Mouse (Mus musculus): ENCODE data around the gene Rasl11a. TPM values are rescaled to one million over a fixed set of nuclear protein-coding genes. Genes with fewer than 3 reads are reported as not detected.

The Rasl11a gene
- polyA plus RNA-seq, 1 experiment from 2014 or later, result 23.0 TPM

DNA sequence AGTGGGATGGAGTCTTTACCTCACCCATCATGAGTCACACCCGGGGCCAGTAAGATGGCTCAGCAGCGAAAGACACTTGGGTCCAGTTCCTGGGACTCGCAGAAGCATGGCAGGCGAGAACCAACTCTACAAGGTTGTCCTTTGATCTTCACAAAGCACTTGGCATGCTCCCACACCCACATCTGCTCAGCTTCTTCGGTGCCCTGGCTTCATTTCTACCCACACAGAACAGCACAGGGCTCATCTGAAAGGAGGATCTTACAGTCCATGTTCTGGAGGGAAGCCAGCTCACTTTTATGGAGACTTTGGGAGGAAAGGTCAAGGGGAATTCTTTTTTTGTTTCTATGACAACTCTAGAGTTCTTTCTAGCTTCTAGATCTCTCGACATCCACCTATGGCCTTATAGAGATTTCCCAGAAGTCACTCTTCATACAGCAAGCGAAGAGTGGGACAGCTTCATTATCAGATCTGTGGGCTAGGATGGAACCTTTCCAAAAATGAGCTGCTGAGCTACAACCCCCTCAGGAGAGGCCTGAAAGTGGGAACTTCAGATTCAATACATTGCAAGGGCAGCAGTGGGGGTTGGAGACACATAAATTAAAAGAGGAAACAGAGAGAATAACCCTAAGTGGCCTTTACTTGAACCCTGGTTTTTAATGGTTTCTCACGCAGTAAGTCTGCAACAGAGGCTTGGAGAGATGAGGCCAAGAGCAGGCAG lies 25.8 kb upstream of the Rasl11a start:
- no peak for ATAC-seq (ENCODE audit: insufficient read depth, low FRiP score, low TSS enrichment)
- H3K4me3 ChIP-seq (ENCODE audit: low read depth, low read length), result no peak overlapping the region

DNA sequence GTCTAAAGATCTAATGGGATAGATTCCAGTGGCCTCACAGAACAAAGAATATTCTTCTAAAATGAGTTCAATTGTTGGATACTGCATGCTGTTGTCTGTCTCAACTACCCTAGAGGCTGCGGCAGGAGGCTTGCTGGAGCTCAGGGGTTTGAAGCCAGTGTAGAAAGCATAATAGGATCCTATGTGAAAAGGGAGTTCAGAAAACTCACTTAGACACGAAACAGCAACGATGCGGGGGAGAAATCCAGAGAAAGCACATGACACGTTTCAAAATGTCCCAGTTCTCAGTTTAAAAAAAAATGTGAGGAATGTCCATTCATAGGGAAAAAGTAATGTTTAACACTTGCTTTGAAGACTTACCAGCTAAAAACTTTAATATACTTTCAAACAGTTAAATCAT lies 21.9 kb upstream of the Rasl11a start:
- no peaks in the 10 kb centered on the region for H3K9me3 ChIP-seq (ENCODE audit: control insufficient read depth, low read length)
- H3K27ac ChIP-seq (ENCODE audit: low read depth, low read length), result no peak overlapping the region
- WGBS, result 93% methylated on average over 5 of the region's 5 CpGs
- H3K4me2 ChIP-seq (ENCODE audit: low read depth), result no peak overlapping the region
- H3K36me3 ChIP-seq (ENCODE audit: control insufficient read depth, insufficient read depth, low read length), result no peaks in the 10 kb centered on the region
- ATAC-seq (ENCODE audit: insufficient read depth, low FRiP score, low TSS enrichment) (no peak), DNase-seq (ENCODE audit: low spot score) (no peak)
- H3K4me1 ChIP-seq (ENCODE audit: control insufficient read depth, insufficient read depth, low read length), result no peaks in the 10 kb centered on the region
- H3K27me3 ChIP-seq (ENCODE audit: control insufficient read depth, insufficient read depth, low read length), result no peaks in the 10 kb centered on the region
- no peak overlapping the region for H3K4me3 ChIP-seq (ENCODE audit: low read depth, low read length)
- H3K9ac ChIP-seq (ENCODE audit: low read length), result no peak overlapping the region

More for the DNA sequence above, 25.8 kb upstream of the Rasl11a start:
- DNase-seq (ENCODE audit: low spot score), result no peak
- 73% methylated on average over 8 of the region's 8 CpGs for WGBS
- H3K36me3 ChIP-seq (ENCODE audit: control insufficient read depth, insufficient read depth, low read length), result no peaks in the 10 kb centered on the region
- H3K27me3 ChIP-seq (ENCODE audit: control insufficient read depth, insufficient read depth, low read length), result no peaks in the 10 kb centered on the region
- no peak overlapping the region for H3K27ac ChIP-seq (ENCODE audit: low read depth, low read length)
- H3K9me3 ChIP-seq (ENCODE audit: control insufficient read depth, low read length), result no peaks in the 10 kb centered on the region
- H3K9ac ChIP-seq (ENCODE audit: low read length), result no peak overlapping the region
- no peak overlapping the region for H3K4me2 ChIP-seq (ENCODE audit: low read depth)
- no peaks in the 10 kb centered on the region for H3K4me1 ChIP-seq (ENCODE audit: control insufficient read depth, insufficient read depth, low read length)

DNA sequence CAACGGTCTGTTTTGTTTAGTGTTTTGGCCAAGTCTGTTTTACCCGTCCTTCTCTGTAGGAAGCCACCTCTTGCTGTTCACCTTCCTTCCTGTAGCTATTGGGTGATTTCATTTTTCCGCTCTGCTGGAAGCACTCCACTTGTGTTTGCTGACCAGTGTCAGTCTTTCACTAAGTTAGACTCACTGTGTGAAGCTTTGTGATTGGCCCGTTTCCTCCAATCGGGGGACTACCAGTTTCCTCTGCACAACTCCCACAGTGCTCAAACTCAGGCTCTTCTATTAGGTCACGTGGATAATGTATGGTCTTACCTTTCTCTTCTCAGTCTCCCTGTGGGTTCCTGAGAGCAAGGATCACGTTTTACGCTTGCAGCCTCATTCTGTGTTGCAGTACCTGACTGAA lies 15.3 kb upstream of the Rasl11a start:
- H3K36me3 ChIP-seq (ENCODE audit: control insufficient read depth, insufficient read depth, low read length), result 0 out of 2 replicates have a peak, but pooled peaks cover under 1% of the 10 kb centered on the region
- no peak overlapping the region for H3K4me2 ChIP-seq (ENCODE audit: low read depth)
- peaks cover 6% of the 10 kb centered on the region; the same call in 1 of the 2 replicates for H3K4me1 ChIP-seq (ENCODE audit: control insufficient read depth, insufficient read depth, low read length)
- no peak for DNase-seq (ENCODE audit: low spot score)
- H3K27me3 ChIP-seq (ENCODE audit: control insufficient read depth, insufficient read depth, low read length), result no peaks in the 10 kb centered on the region
- WGBS, result 51% methylated on average over 8 of the region's 8 CpGs
- no peak for ATAC-seq (ENCODE audit: insufficient read depth, low FRiP score, low TSS enrichment)
- no peak overlapping the region for H3K4me3 ChIP-seq (ENCODE audit: low read depth, low read length)
- H3K9me3 ChIP-seq (ENCODE audit: control insufficient read depth, low read length), result no peaks in the 10 kb centered on the region
- no peak overlapping the region for H3K9ac ChIP-seq (ENCODE audit: low read length)
- H3K27ac ChIP-seq (ENCODE audit: low read depth, low read length), result no peak overlapping the region

DNA sequence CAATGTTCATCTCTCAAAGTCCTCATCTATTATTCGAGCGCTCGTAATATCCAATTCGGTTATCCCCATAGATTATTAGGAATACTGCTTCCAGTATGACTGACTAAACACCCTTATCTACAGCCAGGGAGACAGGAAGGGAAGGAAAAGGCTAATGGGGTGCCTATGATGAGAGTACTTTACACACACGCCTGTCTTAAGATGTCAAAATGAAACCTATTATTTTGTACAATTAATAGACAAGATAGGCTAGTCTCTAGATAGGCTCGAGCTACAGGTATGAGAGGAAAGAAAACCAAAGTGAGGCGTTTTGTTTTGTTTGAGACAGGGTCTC lies 12.5 kb upstream of the Rasl11a start:
- Histone ChIP-seq H3K27me3 (ENCODE audit: control insufficient read depth, insufficient read depth, low read length) (no peaks in the 10 kb centered on the region), H3K4me3 (ENCODE audit: low read depth, low read length) (0 out of 2 replicates have a peak overlapping the region, but pooled peaks have one; percentile 66), H3K9ac (ENCODE audit: low read length) (peak overlapping the region; percentile 2; the same call in 1 of the 2 replicates), H3K27ac (ENCODE audit: low read depth, low read length) (no peak overlapping the region), H3K9me3 (ENCODE audit: control insufficient read depth, low read length) (no peaks in the 10 kb centered on the region), H3K4me1 (ENCODE audit: control insufficient read depth, insufficient read depth, low read length) (peaks cover 6% of the 10 kb centered on the region; the same call in 1 of the 2 replicates), H3K4me2 (ENCODE audit: low read depth) (peak overlapping the region; percentile 60), H3K36me3 (ENCODE audit: control insufficient read depth, insufficient read depth, low read length) (peaks cover 7% of the 10 kb centered on the region)
- DNase-seq (ENCODE audit: low spot score) (no peak), ATAC-seq (ENCODE audit: insufficient read depth, low FRiP score, low TSS enrichment) (no peak)
- 54% methylated on average over 7 of the region's 7 CpGs for WGBS

DNA sequence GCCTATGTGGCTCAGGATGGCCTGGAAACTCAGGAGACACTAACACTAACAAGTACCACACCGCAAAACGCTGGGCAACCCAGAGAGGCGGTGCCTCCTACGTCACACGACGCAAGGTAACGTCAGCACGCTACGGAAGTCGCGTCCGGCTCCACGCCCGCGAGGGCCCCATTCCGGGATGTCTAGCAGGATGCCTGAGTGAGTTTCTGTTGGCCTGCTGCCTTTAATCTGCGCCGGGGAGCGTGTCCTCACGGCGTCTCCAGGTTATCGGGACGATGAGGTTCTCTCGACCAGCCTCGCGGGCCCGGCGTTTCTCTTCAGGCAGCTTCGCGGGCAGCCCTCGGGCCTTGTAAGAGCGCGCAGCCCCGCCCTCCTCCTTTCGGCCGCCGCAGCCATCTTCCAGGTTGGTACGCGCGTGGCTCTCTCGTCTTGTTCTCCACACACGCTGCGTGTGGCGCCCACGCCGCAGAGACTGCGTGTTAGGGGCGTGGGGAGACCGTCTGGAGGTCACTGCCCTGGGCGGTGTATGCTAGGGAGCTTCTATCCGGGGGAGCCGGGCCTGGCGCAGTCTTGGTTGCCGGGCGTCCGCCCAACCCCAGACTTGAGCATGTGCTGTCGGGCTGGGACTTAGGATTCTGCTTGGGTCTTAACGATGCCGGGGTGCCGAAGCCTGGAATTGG lies 12.0 kb upstream of the Rasl11a start, which contains the start of gene Rpl21:
Rpl21 (plus strand) TSS at position 122 of the 680 bp plus-strand sequence.
- under 1% methylated on average over 60 of the region's 60 CpGs for WGBS
- H3K36me3 ChIP-seq (ENCODE audit: control insufficient read depth, insufficient read depth, low read length), result peaks cover 10% of the 10 kb centered on the region
- peak; percentile 98 for ATAC-seq (ENCODE audit: insufficient read depth, low FRiP score, low TSS enrichment)

DNA sequence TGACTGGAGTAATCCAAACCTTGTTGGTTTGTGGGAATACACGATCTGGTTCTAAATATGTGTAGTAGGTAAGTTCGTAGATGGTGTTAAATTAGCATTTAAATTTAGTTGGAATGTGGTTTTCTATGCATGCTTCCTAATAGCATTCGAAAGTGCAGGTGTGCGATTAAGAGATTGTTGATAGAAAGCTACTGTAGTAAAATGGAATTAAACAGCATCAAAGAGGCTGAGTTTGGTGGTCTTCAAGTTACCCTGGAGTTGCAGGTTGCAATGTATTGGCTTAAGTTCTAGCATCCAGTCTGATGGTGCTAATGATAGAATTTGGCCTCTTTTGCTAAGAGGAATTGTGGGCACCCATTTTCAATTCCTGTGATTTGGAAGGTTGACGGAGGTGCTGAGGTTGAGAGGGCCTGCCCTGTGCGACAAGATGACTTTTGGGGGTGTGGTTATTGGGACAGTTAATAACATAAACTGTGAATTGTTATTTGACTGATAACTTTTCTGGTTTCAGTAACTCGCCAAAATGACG lies 11.1 kb upstream of the Rasl11a start:
- H3K27ac ChIP-seq (ENCODE audit: low read depth, low read length), result no peak overlapping the region
- peaks cover 11% of the 10 kb centered on the region for H3K36me3 ChIP-seq (ENCODE audit: control insufficient read depth, insufficient read depth, low read length)
- no peaks in the 10 kb centered on the region for H3K27me3 ChIP-seq (ENCODE audit: control insufficient read depth, insufficient read depth, low read length)
- peak overlapping the region; percentile 66 for H3K4me3 ChIP-seq (ENCODE audit: low read depth, low read length)
- 24% methylated on average over 8 of the region's 8 CpGs for WGBS
- peak overlapping the region; percentile 86 for H3K9ac ChIP-seq (ENCODE audit: low read length)
- H3K9me3 ChIP-seq (ENCODE audit: control insufficient read depth, low read length), result no peaks in the 10 kb centered on the region
- ATAC-seq (ENCODE audit: insufficient read depth, low FRiP score, low TSS enrichment) (no peak), DNase-seq (ENCODE audit: low spot score) (no peak)
- peaks cover 6% of the 10 kb centered on the region; the same call in 1 of the 2 replicates for H3K4me1 ChIP-seq (ENCODE audit: control insufficient read depth, insufficient read depth, low read length)
- peak overlapping the region; percentile 60 for H3K4me2 ChIP-seq (ENCODE audit: low read depth)

More for the DNA sequence above, 12.0 kb upstream of the Rasl11a start, which contains the start of gene Rpl21:
- H3K27me3 ChIP-seq (ENCODE audit: control insufficient read depth, insufficient read depth, low read length), result no peaks in the 10 kb centered on the region
- H3K9ac ChIP-seq (ENCODE audit: low read length), result peak within 1 kb of the TSS; percentile 86
- peaks cover 6% of the 10 kb centered on the region; the same call in 1 of the 2 replicates for H3K4me1 ChIP-seq (ENCODE audit: control insufficient read depth, insufficient read depth, low read length)
- peak within 1 kb of the TSS; percentile 42; the same call in 1 of the 2 replicates for H3K27ac ChIP-seq (ENCODE audit: low read depth, low read length)
- H3K4me2 ChIP-seq (ENCODE audit: low read depth), result peak within 1 kb of the TSS; percentile 60
- H3K9me3 ChIP-seq (ENCODE audit: control insufficient read depth, low read length), result no peaks in the 10 kb centered on the region
- peak within 1 kb of the TSS; percentile 66 for H3K4me3 ChIP-seq (ENCODE audit: low read depth, low read length)
- DNase-seq (ENCODE audit: low spot score), result peak; percentile 95

DNA sequence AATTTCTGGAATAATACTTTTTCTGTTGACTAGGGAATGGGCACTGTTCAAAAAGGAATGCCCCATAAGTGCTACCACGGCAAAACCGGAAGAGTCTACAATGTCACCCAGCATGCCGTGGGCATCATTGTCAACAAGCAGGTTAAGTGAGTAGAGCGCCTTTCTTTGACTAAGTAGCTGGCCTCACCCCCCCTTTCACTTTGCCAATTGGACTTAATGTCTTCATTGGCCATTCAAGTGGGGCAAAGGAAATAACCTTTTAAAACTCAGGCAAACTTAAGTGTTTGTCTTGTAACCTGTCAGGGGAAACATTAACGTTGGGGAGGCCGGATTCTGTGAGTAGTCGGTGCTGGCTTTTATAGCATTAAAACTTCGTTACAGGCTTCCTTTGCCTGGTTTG lies 9.9 kb upstream of the Rasl11a start:
- H3K9ac ChIP-seq (ENCODE audit: low read length), result no peak overlapping the region
- no peak for ATAC-seq (ENCODE audit: insufficient read depth, low FRiP score, low TSS enrichment)
- peaks cover 11% of the 10 kb centered on the region for H3K36me3 ChIP-seq (ENCODE audit: control insufficient read depth, insufficient read depth, low read length)
- H3K9me3 ChIP-seq (ENCODE audit: control insufficient read depth, low read length), result no peaks in the 10 kb centered on the region
- 90% methylated on average over 8 of the region's 8 CpGs for whole genome bisulfite sequencing
- no peak overlapping the region for H3K27ac ChIP-seq (ENCODE audit: low read depth, low read length)
- H3K4me2 ChIP-seq (ENCODE audit: low read depth), result no peak overlapping the region
- DNase-seq (ENCODE audit: low spot score), result no peak
- no peak overlapping the region for H3K4me3 ChIP-seq (ENCODE audit: low read depth, low read length)
- no peaks in the 10 kb centered on the region for H3K27me3 ChIP-seq (ENCODE audit: control insufficient read depth, insufficient read depth, low read length)
- H3K4me1 ChIP-seq (ENCODE audit: control insufficient read depth, insufficient read depth, low read length), result peaks cover 6% of the 10 kb centered on the region; the same call in 1 of the 2 replicates

DNA sequence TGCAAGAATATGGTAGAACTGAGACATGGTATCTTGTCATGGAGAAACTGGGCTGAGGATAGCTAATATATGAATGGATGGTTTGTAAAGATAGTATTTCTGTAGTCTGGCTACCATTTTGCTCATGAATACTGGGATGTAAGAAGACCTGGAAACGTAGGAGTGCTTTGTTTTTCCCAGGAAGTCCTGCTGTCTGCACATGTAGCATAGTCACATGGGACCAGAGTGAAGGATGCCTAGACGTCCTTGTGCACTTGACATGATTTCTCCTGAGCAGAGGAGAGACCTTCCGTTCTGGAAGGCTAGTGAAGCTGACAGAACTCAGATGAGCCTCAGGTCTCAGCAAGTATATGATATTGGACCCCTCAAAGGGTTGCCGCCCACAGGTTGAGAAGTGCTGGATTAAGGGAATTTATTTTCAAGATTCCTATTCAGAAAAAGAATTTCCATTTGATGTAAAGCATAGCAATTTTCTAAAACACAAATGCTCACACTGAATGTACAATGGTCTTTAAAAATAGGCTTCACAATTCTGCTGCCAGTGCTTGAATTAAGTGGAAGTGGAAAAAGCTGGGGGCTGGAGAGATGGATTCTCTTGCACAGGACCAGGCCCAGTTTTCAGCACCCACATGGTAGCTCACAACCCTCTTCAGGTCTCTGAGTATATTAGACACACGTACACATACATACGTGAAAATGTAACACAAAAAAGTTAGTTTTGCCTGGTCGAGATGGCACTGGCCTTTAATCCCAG lies 6.7 kb upstream of the Rasl11a start:
- H3K36me3 ChIP-seq (ENCODE audit: control insufficient read depth, insufficient read depth, low read length), result peaks cover 11% of the 10 kb centered on the region
- no peak for ATAC-seq (ENCODE audit: insufficient read depth, low FRiP score, low TSS enrichment)

More for the DNA sequence above, 6.7 kb upstream of the Rasl11a start:
- Histone ChIP-seq H3K9me3 (ENCODE audit: control insufficient read depth, low read length) (no peaks in the 10 kb centered on the region), H3K4me3 (ENCODE audit: low read depth, low read length) (no peak overlapping the region), H3K4me1 (ENCODE audit: control insufficient read depth, insufficient read depth, low read length) (peaks cover 6% of the 10 kb centered on the region; the same call in 1 of the 2 replicates), H3K27me3 (ENCODE audit: control insufficient read depth, insufficient read depth, low read length) (no peaks in the 10 kb centered on the region), H3K27ac (ENCODE audit: low read depth, low read length) (no peak overlapping the region), H3K4me2 (ENCODE audit: low read depth) (no peak overlapping the region), H3K9ac (ENCODE audit: low read length) (no peak overlapping the region)
- no peak for DNase-seq (ENCODE audit: low spot score)
- 67% methylated on average over 7 of the region's 7 CpGs for whole genome bisulfite sequencing

All from neural tube, embryonic 11.5 days (tissue).